ENCODE assay signal across 26 mouse cellular contexts in genomic region chr1:184140082-184140481, GRCm38 (mm10).
DNase-seq lines count a peak whose midpoint lies in the region; ATAC-seq and TF ChIP-seq lines count a peak whose summit lies in the region.
"Had no signal": no experiment of that assay in that cellular context is flagged by ENCODE, and none has a peak within 500 bp of the region (broad histone marks: within the 10 kb centered on the region; RNA-seq: fewer than 3 reads in every experiment).

No protein-coding gene starts in this region.

- no peak overlapping the region for H3K4me3 ChIP-seq in intestine, embryonic 15.5 days (replicated peaks)
- H3K4me3 ChIP-seq in intestine, embryonic 16.5 days (ENCODE audit: low read length): no peak overlapping the region
- no peak overlapping the region for H3K4me3 ChIP-seq in midbrain, postnatal 0 days (ENCODE audit: low read depth, low read length)
- no peak overlapping the region for H3K4me3 ChIP-seq in midbrain, embryonic 13.5 days (replicated peaks)
- H3K4me3 ChIP-seq: forebrain, embryonic 12.5 days; forebrain, embryonic 15.5 days; heart, embryonic 12.5 days; heart, embryonic 15.5 days; hindbrain, embryonic 10.5 days; hindbrain, embryonic 13.5 days had no signal

- no peaks in the 10 kb centered on the region for H3K36me3 ChIP-seq in intestine, embryonic 15.5 days
- no peaks in the 10 kb centered on the region for H3K36me3 ChIP-seq in intestine, embryonic 16.5 days (ENCODE audit: control insufficient read depth, insufficient read depth, low read length)
- H3K36me3 ChIP-seq in midbrain, postnatal 0 days (ENCODE audit: insufficient read depth, low read length): no peaks in the 10 kb centered on the region
- H3K36me3 ChIP-seq in midbrain, embryonic 13.5 days: no peaks in the 10 kb centered on the region
- H3K36me3 ChIP-seq: forebrain, embryonic 12.5 days; forebrain, embryonic 15.5 days; heart, embryonic 12.5 days; heart, embryonic 15.5 days; hindbrain, embryonic 10.5 days; hindbrain, embryonic 13.5 days had no signal

- H3K9me3 ChIP-seq in intestine, embryonic 15.5 days: no peaks in the 10 kb centered on the region
- no peaks in the 10 kb centered on the region for H3K9me3 ChIP-seq in intestine, embryonic 16.5 days (ENCODE audit: control insufficient read depth, low read length)
- no peaks in the 10 kb centered on the region for H3K9me3 ChIP-seq in midbrain, postnatal 0 days (ENCODE audit: low read length)
- no peaks in the 10 kb centered on the region for H3K9me3 ChIP-seq in midbrain, embryonic 13.5 days
- H3K9me3 ChIP-seq: forebrain, embryonic 12.5 days; forebrain, embryonic 15.5 days; heart, embryonic 12.5 days; heart, embryonic 15.5 days; hindbrain, embryonic 10.5 days; hindbrain, embryonic 13.5 days had no signal

- peak; percentile 12 for DNase-seq in Muller cell, postnatal 12 days (ENCODE audit: inconsistent ontology term)
- peak; percentile 8 for DNase-seq in induced T-regulatory cell, adult 2 months (ENCODE audit: low read depth)
- no peak for DNase-seq in midbrain, postnatal 0 days (ENCODE audit: low spot score)
- DNase-seq in right cerebral cortex, postnatal 4 days: no peak
- DNase-seq: adrenal gland, adult 8-10 months; adrenal gland, postnatal 25 days; cerebellum, adult 11-12 months; cerebellum, adult 8-10 months; cerebellum, postnatal 14 days; gastrocnemius, postnatal 25 days; heart, adult 18-20 months; heart, postnatal 10 days; heart, postnatal 36 days had no signal

- H3K27ac ChIP-seq in intestine, embryonic 15.5 days: no peak overlapping the region
- no peak overlapping the region for H3K27ac ChIP-seq in intestine, embryonic 16.5 days (ENCODE audit: low read length)
- no peak overlapping the region for H3K27ac ChIP-seq in midbrain, postnatal 0 days (ENCODE audit: low read depth, low read length)
- no peak overlapping the region for H3K27ac ChIP-seq in midbrain, embryonic 13.5 days
- H3K27ac ChIP-seq: forebrain, embryonic 12.5 days; forebrain, embryonic 15.5 days; heart, embryonic 15.5 days; hindbrain, embryonic 10.5 days; hindbrain, embryonic 13.5 days had no signal

- no peak overlapping the region for H3K4me2 ChIP-seq in intestine, embryonic 15.5 days (replicated peaks)
- H3K4me2 ChIP-seq in intestine, embryonic 16.5 days (ENCODE audit: low read depth, low read length): no peak overlapping the region
- no peak overlapping the region for H3K4me2 ChIP-seq in midbrain, postnatal 0 days (ENCODE audit: low read depth, low read length, poor library complexity, severe bottlenecking)
- H3K4me2 ChIP-seq in midbrain, embryonic 13.5 days (replicated peaks): no peak overlapping the region
- H3K4me2 ChIP-seq: forebrain, embryonic 12.5 days; forebrain, embryonic 15.5 days; heart, embryonic 12.5 days; heart, embryonic 15.5 days; hindbrain, embryonic 13.5 days had no signal

- WGBS in intestine, embryonic 15.5 days: 55% methylated on average over 4 of the region's 4 CpGs
- 54% methylated on average over 4 of the region's 4 CpGs for WGBS in intestine, embryonic 16.5 days
- WGBS in midbrain, postnatal 0 days: 75% methylated on average over 4 of the region's 4 CpGs
- 82% methylated on average over 4 of the region's 4 CpGs for WGBS in midbrain, embryonic 13.5 days

- no peak overlapping the region for H3K9ac ChIP-seq in intestine, embryonic 15.5 days
- no peak overlapping the region for H3K9ac ChIP-seq in intestine, embryonic 16.5 days (ENCODE audit: low read depth, low read length)
- no peak overlapping the region for H3K9ac ChIP-seq in midbrain, postnatal 0 days (replicated peaks; ENCODE audit: low read length, poor library complexity, severe bottlenecking)
- no peak overlapping the region for H3K9ac ChIP-seq in midbrain, embryonic 13.5 days (replicated peaks)
- H3K9ac ChIP-seq: forebrain, embryonic 12.5 days; forebrain, embryonic 15.5 days; heart, embryonic 12.5 days; heart, embryonic 15.5 days; hindbrain, embryonic 13.5 days had no signal

- H3K27me3 ChIP-seq in intestine, embryonic 15.5 days (replicated peaks): no peaks in the 10 kb centered on the region
- no peaks in the 10 kb centered on the region for H3K27me3 ChIP-seq in intestine, embryonic 16.5 days (replicated peaks; ENCODE audit: control insufficient read depth, insufficient read depth, low read length)
- H3K27me3 ChIP-seq in midbrain, postnatal 0 days (ENCODE audit: insufficient read depth, low read length): no peaks in the 10 kb centered on the region
- no peaks in the 10 kb centered on the region for H3K27me3 ChIP-seq in midbrain, embryonic 13.5 days
- H3K27me3 ChIP-seq: forebrain, embryonic 12.5 days; forebrain, embryonic 15.5 days; heart, embryonic 12.5 days; heart, embryonic 15.5 days; hindbrain, embryonic 13.5 days had no signal

- H3K4me1 ChIP-seq in intestine, embryonic 15.5 days (replicated peaks): no peaks in the 10 kb centered on the region
- no peaks in the 10 kb centered on the region for H3K4me1 ChIP-seq in intestine, embryonic 16.5 days (ENCODE audit: control insufficient read depth, insufficient read depth, low read length)
- no peaks in the 10 kb centered on the region for H3K4me1 ChIP-seq in midbrain, postnatal 0 days (ENCODE audit: insufficient read depth, low read length)
- H3K4me1 ChIP-seq in midbrain, embryonic 13.5 days (replicated peaks): no peaks in the 10 kb centered on the region
- H3K4me1 ChIP-seq: forebrain, embryonic 12.5 days; forebrain, embryonic 15.5 days; heart, embryonic 12.5 days; heart, embryonic 15.5 days; hindbrain, embryonic 10.5 days had no signal

- TF ChIP-seq CTCF in midbrain, postnatal 0 days (IDR thresholded peaks at IDR 0.05): no peak

- 0 out of 2 replicates have a peak, but pooled peaks have one; percentile 10 for ATAC-seq in intestine, embryonic 15.5 days
- ATAC-seq in intestine, embryonic 16.5 days: no peak
- ATAC-seq in activated CD4-positive, CD25-positive, alpha-beta regulatory T cell, adult 4 months: peak; percentile 36
- no peak for ATAC-seq in midbrain, postnatal 0 days (ENCODE audit: low FRiP score)
- ATAC-seq in midbrain, embryonic 13.5 days: no peak
- ATAC-seq: CD4-positive, CD25-positive, alpha-beta regulatory T cell, adult 4 months; forebrain, embryonic 15.5 days; hindbrain, embryonic 16.5 days; inflammation-experienced regulatory T-cells, adult 6 months had no signal

Comparison
In these comparisons a context has a peak if more than half of its experiments do, and no peak if none do; other contexts are left out.
1. ATAC-seq: peak in intestine, embryonic 15.5 days (single experiment) and activated CD4-positive, CD25-positive, alpha-beta regulatory T cell, adult 4 months (single experiment); none in intestine, embryonic 16.5 days (single experiment), midbrain, postnatal 0 days (single experiment) and midbrain, embryonic 13.5 days (single experiment).
2. DNase-seq: peak in Muller cell, postnatal 12 days (single experiment) and induced T-regulatory cell, adult 2 months (single experiment); none in midbrain, postnatal 0 days (single experiment) and right cerebral cortex, postnatal 4 days (single experiment).